Mouse (Mus musculus) kidney, adult 11 months (tissue): Measurements from ENCODE around the gene Eif4g3.

Experiments
- DNase-seq: peaks from one replicate; pipeline ENCODE4 v3.0.0; 2022

The Eif4g3 gene

DNA sequence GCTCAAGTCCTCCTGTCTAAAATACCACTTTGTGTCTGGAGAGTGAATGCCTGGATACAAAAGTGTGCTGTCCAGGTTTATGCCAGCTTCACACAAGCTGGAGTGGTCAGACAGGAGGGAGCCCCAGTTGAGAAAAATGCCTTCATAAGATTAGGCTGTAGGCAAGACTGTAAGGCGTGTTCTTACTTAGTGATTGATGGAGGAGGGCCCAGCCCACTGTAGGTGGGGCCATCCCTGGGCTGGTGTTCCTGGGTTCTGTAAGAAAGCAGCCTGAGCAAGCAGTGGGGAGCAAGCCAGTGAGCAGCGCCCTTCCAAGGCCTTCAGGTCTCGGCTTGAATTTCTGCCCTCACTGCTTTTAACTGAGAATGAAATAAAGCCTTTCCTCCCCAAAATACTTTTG lies 175.3 kb downstream of the Eif4g3 start:
- no peak for DNase-seq

DNA sequence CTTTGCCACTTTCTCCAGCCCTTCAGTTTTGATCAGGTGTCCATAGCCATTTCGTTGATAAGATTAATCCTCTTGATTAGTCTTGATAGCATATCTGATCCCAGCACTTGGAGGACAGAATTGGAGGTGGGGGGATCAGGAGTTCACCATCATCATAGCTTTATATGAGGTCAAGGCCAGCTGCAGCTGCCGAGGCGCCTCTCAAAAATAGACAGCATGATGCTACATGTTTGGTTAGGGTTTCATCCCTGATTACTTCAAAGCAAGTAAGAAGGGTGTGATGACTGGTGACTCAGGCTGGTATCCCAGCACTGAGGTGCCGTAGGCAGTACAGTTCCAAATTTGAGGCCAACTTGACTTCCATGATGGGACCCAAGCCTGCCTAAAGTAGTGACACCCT lies 176.6 kb downstream of the Eif4g3 start:
- no peak for DNase-seq

DNA sequence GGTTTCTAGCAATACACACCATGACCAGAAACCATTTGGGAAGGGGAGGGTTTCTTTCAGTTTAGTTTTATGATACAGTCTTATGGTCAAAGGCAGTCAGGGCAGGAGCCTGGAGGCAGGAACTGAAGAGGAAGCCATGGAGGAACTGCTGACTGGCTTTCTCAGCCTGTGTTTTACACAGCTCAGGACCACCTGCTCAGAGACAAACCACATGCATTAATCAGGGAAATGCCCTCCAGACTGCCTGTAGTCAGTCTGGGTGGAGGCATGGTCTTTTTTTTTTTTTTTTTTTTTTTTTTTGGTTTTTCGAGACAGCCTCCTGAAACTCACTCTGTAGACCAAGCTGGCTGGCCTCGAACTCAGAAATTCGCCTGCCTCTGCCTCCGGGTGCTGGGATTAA lies 179.9 kb downstream of the Eif4g3 start:
- no peak for DNase-seq

DNA sequence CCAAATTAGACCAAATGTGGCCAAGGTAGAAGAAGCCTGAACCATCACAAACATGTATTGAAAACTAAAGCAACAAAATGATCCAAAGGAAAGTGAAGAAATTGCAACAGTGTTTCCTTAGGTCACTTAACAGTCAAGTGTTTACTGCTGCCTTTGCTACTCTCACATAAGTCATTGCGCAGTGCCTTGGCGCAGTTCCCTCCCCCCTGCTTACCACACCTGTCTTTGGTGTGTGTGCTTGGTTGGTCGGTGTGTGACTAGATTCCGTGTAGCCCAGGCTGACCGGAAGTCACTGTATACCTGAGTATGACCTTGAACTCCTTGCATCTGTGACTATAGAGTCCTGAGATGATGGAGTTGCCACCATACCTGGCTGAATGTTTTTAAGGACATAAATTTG lies 186.6 kb downstream of the Eif4g3 start:
- DNase-seq = no peak

DNA sequence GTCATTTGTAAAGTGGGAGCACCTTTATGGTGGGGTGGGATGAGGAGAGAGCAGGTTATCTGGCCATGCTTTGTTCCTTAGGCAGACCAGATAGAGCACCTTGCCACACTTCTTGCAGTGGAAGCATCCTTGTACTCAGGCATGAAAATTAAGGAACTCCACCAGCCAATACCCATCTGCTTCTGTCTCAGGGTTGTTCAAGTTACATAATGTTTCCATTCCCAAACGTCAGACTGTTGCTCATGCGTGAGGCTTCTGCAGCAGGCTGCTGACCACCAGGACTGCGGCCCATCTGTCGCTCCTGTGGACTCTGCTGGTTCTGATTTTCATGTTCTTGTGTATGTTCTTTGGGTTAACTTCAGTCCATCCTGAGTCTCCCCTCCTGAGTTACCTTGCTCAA lies 187.9 kb downstream of the Eif4g3 start:
- DNase-seq = no peak

DNA sequence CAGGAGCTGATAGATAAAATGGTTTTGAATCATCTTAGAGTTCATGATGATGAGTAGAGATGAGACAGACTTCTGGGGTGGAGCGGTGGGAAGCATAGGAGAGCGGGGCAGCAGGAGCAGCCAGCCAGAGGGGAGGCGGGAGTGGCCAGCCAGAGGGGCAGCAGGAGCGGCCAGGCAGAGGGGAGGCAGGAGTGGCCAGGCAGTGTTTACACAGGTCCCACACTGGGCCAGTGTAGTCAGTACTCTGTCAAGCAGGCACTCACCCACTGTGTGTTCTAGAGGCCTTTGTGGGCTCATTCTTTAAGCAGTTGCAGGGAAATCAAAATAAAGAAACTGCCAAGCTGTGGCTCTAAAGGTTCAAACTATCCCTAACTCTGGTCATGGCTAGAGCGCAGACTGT lies 191.2 kb downstream of the Eif4g3 start:
- DNase-seq = no peak

DNA sequence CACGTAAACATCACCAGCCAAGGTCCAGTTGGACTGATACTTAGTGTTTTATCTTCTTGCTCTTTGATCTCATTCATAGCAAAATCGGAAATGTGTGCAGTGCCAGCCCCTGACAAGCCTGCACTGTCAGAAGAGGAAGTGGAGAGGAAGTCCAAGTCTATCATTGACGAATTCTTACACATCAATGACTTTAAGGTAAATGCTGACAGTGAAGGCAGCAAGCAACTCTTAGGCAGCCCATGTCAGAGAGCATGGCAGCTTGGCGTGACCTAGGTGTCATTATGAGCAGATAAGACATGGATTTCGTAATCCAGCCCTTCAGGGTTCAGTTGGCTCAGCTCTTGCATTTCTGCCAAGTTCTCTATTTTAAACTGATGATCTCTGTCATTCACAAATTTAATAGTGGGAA lies 191.8 kb downstream of the Eif4g3 start:
- no peak for DNase-seq

DNA sequence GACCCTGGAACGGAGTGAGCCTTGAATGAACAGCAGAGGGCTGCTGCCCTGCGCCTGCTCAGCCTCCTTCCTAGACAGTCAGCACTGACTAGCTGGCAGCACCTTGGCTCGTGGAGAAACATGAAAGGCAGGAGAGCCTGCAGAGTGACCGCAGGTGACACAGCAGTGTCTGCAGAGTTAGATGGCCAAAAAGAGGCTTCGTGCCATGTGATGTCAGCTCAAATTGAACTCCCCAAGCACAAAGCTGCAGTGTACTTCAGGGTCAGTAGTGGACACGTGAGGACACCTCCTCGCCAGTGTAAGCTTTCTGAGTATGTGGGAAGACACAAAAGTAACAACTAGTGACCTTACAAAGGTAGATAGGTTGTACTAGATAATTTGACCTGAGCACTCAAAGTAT lies 193.1 kb downstream of the Eif4g3 start:
- DNase-seq = no peak

DNA sequence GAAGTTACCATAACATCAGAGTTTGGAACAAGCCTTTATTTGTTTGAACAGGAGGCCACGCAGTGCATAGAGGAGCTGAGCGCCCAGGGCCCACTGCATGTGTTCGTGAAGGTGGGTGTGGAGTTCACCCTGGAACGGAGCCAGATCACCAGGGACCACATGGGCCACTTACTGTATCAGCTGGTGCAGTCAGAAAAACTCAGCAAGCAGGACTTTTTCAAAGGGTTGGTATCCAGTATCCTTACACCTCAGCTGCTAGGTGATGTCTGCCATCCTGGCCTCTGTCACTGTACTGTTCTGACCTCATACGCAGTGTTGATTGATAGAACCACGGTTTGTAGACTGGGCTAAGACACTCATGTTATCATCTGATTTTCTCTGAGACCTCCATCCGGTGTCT lies 195.2 kb downstream of the Eif4g3 start:
- no peak for DNase-seq

DNA sequence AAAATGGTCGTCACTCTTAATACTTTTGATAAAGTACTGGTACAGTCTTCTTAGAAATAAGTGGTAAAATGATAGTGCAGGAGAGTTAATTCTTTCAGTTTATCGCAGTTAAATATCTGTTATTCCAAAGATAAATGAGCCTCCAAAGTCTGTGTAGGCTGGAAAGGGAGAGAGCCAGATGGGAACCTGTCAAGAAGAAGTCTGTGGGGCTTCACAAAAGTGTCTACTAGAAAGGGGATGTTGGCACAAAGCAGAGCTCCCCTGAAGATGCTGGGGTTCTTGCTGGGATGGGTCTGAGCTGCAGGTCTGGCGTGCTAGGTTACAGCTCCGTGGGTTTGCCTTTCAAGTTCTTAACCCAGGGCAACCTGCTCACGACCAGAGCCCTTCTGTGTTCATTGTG lies 199.7 kb downstream of the Eif4g3 start:
- DNase-seq = no peak

DNA sequence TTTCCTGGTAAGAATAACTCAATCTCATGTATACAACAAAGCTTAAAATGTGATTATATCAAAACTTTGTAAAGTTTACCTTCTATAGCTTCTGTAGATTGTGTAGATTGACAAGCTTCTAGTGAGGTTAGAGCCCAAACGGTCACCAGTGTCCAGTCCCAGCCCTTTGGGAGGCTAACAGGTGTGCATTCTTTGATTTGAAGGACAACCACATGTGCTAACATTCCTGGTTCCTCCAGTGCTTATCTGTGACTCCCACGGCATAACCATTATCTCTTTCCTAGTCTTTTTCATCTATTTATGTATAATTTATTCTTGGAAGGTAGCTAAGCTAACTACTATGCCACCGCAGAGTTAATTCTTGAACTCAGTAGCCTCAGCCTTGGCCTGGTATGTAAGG lies 207.9 kb downstream of the Eif4g3 start:
- DNase-seq = no peak

DNA sequence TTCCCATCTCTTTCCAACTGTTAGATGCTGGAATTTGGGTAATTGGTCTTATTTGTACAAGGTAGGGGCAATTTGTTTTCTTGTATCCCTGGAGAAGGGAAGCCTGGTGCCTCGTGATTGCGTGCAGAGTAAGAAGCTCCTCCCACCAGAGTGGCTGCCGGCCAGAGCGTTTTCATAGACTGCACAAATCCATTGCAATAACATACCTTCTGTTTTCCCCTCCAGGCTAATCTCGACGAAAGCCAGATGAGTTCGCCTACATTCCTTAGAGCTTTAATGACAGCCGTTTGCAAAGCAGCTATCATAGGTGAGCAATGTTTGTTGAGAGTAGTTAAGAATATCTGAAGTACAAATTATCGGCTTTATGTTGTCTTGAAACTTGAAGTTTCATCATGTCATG lies 208.9 kb downstream of the Eif4g3 start:
- DNase-seq = no peak

DNA sequence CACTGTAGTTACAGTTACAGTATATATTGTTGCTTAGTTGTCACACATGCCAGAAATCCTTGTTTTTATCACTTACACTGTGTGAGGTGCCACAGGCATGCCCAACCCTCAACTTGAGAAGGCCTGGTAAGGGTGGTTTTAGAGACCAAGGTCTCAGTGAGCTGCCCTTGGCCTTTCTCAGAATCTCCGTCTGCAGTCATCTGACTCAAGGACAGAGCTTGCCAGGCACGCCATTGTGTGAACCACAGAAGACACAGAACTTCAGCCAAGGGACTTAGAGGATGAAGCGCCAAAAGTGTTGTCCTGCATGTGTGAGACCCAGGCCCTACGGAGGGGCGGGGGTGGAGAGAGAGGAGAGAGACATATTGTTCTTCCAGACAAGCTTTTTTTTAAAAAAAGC lies 217.3 kb downstream of the Eif4g3 start:
- DNase-seq = no peak

DNA sequence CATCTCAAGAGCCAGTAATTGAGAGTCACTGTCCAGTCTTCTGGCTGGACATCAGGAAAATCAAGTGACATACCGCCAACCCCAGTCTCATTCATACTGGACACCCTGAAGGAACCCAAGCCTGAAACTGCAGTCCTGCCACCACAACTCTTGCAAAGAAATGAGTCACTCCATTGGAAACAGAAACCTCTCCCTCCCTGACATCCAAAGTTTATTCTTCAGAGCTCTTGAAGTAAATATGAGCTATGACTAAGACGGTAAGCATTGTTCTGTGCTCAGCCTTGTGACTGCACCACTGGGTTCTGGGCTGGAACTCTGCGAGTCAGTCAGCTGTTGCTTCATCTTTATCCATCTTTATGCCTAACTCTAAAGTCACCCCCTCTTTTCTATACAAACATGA lies 221.0 kb downstream of the Eif4g3 start:
- DNase-seq = no peak

DNA sequence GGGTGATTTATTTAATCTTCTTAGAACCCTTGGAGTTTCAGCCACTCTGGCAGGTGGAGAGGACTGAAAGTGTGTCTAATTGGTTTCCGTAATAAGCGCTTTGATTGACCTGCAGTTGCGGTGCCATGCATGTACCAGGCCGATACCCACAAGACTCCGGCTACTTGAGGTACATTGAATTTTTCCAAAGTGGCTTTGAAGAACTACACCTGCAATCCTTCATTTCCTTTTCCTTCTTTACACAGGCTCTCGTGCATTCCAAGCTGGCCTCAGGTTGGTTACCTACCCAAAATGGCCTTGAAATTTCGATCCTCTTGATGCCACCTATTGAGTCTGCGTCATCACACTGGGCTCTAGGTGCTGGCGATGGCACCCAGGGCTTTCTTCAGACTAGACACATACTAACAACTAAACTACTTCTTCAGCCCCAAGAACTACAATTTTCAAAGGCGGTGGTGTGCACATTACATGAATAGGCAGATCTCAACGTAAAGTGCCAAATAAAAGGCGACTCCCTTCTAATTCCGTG lies 222.9 kb downstream of the Eif4g3 start:
- peak; percentile 12 for DNase-seq

DNA sequence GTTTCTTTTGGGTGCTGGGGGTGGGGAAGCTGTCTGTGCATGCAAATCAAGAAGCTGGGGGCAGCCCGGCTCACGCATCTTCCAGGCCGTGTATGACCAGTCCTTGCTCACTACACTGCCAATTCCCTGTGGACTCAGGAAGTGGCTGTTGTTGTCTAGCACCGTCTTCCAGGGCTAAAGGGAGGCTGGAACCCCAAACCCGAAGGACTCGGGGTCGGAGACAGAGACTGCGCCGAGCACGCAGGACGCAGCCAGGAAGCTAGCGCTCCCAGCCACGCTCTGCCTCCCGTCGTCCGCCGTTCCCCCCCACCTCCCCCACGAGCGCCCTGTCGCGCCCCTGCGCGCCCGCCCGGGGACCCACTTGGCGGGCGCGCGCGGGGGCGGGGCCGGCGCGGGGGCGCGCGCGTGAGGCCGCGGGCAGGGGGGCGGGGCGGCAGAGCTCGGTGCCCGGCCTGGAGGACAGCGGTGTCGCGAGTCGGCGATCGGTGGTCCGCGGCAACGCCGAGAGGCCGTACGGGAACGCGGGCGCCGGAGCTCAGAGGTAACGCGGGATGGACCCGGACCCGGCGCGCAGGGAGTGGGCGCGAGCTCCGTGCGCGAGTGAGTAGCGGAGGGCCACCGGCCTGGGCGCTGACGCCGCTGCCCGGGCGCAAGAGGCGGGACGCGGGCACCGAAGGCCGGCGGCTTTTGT lies 223.5 kb downstream of the Eif4g3 start, which contains the start of gene Hp1bp3:
Hp1bp3 (plus strand) TSS at position 97 of the 691 bp plus-strand sequence.
- peak; percentile 79 for DNase-seq

DNA sequence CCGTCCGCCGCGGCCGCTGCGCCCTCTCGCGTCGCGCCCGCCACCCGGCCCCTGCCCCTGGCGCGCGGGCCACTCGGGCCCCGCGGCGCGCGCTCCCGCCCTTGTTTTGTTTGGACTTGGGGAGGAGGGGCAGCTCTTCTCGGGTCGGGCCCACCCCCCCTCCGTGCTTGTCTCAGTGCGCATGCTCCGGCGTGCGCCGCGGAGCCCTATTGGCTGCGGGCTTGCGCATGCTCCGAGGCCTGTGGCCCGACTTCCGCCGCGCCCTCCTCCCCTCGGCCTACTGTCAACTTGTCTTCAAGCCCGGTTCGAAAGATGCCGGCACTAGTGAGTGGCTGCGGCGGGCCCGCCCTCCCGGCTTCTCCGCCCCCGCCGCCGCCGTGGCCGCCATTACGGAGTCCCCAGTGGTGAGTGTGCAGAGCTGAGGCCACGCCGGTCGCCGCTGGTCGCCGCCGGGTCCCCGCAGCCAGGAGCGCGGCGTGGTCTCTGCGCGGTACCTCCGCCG lies 224.1 kb downstream of the Eif4g3 start:
- peak; percentile 99 for DNase-seq

DNA sequence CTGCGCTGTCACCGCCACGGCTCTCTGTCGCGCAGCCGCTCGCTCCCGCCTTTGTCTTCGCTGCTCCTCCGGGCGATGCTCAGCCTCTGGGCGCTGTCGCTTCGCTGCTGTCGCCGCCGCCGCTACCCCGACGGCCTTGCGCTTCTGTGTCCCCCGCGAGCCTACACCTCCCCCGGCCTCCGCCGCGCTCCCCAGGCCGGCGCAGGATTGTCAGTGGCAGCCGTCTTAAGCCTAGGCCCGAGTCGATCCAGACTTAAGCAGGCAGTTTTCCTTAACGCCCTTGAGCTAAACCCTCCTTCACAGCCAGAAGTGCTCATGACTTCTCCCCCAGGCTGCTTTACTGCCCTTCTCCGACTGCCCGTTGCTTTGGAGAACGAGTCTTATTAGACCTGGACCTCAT lies 224.6 kb downstream of the Eif4g3 start:
- DNase-seq = peak; percentile 30

DNA sequence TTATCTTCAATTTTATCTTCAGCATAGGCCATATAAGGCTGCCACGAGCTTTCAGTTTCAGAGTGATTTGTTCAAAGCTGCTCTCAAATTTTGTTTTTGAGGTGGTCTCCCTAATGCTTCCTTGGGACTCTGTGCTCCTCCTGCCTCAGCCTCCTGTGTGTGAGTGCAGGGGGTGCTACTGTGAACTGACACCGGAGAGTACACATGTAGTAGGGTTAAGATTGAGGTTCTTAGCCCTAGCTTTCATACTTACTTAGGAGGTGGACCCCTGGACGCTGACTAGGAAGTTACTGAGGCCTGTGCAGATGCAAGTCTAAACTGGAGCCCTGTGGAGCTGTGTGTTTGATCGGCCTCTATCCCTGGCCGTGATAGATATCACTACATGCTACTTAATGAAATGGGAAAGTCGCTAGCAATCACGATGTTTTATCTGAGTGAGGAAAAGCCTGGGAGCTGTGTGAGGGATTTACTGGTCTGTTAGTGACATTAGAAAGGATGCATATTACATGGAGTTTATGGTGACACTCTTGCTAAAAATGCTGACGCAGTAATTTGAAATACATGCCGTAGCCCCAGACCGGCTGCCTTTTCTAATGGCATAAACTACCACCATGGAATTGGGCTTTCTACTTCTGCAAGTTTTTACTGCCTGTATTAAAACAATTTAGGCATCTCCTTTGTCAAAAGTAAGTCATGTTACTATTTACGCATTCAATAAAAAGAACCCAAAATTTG lies 225.3 kb downstream of the Eif4g3 start:
- DNase-seq = no peak

DNA sequence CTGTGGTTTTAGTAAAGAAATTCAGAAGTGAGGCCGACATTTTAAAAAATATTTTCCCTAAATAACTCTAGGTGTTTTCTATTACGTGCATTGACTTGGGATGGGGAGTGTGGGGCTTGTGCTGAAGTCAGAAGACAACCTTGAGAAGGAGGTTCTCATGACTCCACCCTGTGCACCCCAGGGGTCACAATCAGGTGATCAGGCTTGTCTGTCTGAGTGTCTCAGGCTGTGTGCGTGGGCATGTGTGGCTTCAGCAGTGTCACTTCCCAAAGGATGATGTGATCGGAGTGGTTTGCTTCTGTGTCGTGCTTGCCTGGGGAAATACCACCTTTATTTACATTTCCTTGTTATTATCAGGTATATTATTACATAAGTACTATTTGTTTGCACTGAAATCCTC lies 226.5 kb downstream of the Eif4g3 start:
- no peak for DNase-seq

DNA sequence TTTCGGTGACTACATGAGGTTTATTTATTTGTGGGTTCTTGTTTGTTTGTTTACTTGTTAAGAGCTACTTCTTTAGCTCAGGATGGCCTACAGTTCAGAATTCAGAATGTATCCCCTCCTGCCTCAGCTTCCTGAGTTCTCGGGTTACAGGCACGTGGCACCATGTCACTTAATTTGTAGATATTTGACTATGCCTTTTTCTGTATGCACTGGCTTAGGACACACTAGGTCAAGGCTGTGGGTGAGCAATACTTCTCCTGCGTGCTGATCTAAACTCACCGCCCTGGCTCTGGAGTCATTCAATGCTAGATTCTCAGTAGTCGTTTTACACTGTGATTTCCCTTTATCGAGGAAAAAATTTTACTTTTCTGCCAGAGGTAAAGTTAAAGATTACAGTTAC lies 227.9 kb downstream of the Eif4g3 start:
- DNase-seq = no peak

DNA sequence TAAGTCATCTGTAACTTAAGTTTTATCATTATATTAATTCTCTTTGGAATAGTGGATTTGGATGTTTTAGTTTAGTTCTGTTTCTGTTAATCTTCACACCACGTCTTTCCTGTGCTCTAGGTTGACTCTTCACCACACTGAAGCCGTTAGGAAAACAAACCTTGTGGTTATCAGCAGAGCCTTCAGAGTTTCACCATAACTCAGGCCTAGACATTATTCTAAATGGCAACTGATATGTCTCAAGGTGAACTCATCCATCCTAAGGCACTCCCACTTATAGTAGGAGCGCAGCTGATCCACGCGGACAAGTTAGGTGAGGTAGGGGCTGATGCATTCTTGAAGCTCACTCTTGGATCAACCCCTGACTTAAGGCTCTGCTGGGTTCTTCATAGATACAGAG lies 228.6 kb downstream of the Eif4g3 start:
- no peak for DNase-seq

DNA sequence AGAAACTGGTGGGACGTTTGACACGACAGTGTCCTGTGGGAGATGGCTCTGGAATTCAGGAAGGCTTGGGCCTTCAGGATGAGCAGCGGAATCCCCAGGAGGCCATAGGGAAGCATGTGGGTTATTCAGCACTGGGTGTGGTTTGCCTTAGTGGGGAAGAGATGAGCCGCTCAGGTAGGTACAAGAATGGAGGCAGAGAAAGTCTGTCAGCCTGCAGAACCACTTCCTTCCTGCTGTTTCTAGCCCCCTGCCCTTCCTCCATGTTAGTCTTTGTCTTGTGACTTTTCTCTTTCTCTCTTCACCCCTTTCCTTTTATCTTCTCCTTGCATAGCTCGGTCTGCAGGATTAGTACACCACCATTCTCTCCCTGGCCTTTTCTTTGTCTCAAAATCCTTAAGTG lies 229.6 kb downstream of the Eif4g3 start:
- no peak for DNase-seq

DNA sequence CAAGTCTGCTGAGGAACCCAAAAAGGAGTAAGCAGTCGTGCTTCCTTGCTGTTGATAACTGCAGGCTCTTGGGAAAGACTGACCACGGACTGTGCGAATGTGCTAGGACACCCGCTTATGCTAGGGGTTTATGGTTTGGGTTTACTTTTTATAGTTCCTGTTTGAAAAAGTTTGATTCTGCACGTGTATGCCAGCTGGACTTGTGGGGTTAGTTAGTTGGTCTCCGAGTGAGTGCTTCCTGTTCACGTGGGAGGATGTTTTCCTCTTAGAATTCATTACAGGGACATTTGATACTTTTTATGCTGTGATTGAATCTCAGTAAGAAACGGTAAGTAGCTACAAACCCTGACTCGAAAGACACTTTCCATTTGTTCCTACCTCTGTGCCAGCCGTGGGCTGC lies 230.8 kb downstream of the Eif4g3 start:
- DNase-seq = no peak
